Mouse (Mus musculus): ENCODE data around the gene Abi3.

DNA sequence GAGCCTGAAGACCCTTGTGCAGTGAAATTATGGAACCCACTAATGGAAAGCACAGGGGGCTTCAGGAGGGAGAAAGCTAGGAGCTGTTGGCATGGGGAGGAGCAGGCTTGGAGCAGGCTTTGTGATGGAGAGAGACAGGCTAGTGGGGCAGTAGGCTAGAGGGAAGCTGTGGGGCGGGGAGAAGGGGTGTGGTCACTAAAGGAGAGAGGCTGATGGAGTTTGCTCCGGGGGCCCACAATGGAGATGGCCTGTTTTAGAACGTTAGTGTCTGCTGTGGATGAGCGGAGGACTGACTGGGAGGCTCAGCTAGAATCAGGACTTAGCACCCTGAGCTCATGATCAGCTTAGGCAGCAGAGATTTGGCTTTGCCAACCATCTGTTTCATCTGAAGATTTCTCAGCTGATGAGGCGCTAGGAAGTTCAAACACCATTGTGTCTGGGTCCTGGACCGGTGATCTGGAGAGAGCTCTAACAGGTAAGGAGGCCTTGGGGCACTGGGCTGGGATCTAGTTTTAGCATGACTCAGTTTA is 1.2 kb upstream of the Abi3 start:
- TF ChIP-seq CTCF (IDR thresholded peaks at IDR 0.05; ENCODE audit: low read depth, low read length) (no peak), POLR2A (IDR thresholded peaks at IDR 0.05; ENCODE audit: insufficient read depth, low read length) (no peak), EP300 (IDR thresholded peaks at IDR 0.05; ENCODE audit: insufficient read depth, low read depth, low read length) (no peak)

Measured in ES-Bruce4 (cell line).